Mouse (Mus musculus): ENCODE results near the gene 4930522H14Rik. TPM values are rescaled to one million over a fixed set of nuclear protein-coding genes. Genes with fewer than 3 reads are reported as not detected.
A peak's percentile ranks its signal among the peaks of the same experiment; 100 is the strongest.

Gene 4930522H14Rik
- polyA plus RNA-seq, 1 experiment: 26.3 TPM

DNA sequence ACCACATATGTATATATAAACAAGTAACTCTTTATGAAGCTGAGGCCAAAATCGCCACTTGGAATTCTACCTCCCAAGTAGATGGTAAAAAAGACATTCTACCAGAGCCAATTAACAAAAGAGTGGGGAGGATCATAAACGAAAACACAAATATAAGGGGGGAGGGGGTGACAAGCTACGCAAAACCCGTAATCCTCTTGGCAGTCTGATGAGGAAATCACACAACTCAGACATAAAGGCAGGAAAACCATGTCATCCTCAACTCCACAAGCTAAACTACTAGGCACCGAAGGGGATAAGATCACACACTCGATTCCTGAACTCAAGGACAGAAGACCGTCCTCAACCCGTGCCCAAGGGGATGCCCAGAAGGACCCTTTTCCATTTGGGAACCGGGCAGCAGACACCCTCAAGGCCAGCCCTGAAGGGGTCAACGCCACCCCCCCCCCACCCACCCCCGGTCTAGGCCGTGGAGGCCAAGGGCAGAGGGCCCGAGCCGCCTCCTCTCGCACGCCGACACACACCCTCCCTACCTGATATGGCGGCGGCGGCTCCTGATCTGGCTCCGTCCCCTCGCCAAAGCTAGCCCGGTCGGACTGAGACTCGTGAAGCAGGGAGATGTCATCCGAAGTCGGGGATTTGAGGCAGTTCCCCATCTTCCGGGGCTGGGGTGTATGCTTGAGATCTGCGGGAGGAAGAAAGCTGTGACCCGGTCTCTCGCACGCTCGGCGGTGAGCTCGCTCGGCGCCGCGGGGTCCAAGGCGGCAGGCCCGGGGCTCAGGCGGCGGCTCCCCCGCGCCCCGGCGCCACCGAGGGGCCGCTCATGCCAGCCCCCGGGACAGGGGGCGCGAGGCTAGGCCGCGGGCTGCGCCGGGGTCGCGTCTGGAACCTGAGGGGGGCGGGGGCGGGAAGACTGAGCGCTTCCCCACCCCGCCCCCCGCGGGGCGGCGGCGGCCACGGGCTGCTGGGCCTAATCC is 55.2 kb downstream of the 4930522H14Rik start:
- Histone ChIP-seq H3K36me3 (ENCODE audit: control insufficient read depth, insufficient read depth, low read length) (no peaks in the 10 kb centered on the region), H3K4me1 (ENCODE audit: control insufficient read depth, insufficient read depth, low read length) (peaks cover 3% of the 10 kb centered on the region; the same call in 1 of the 2 replicates), H3K4me3 (ENCODE audit: control insufficient read depth, low read depth, low read length) (peak overlapping the region; percentile 100), H3K27me3 (ENCODE audit: control insufficient read depth, insufficient read depth, low read length) (no peaks in the 10 kb centered on the region), H3K27ac (ENCODE audit: control insufficient read depth, insufficient read depth, low read depth, low read length) (peak overlapping the region; percentile 88)
- TF ChIP-seq CTCF (IDR thresholded peaks at IDR 0.05; ENCODE audit: control insufficient read depth, insufficient read depth, insufficient replicate concordance, low read depth, low read length): no peak
- TF ChIP-seq POLR2A (IDR thresholded peaks at IDR 0.05; ENCODE audit: control insufficient read depth, low read depth, low read length): 0 out of 2 replicates have a peak, but pooled peaks have one; percentile 11

DNA sequence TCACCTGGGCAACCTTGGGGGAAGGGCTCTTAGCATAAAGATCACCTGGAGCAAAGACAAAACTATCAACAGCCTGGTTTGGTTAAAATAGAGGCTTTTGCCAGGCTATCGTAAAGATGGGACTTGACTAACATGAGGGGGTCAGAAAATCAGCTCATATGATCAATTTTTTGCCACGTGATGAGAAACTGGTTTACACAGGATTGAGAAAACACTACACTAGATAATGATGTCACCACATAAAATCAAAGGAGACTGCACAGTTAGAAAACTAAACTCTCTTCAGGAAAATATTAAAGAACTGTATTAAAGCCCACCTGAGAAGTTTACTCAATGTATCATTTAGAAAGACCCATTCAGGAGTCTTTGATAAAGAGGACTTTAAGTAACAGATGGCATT is 56.0 kb downstream of the 4930522H14Rik start:
- Histone ChIP-seq H3K27me3 (ENCODE audit: control insufficient read depth, insufficient read depth, low read length) (no peaks in the 10 kb centered on the region), H3K36me3 (ENCODE audit: control insufficient read depth, insufficient read depth, low read length) (no peaks in the 10 kb centered on the region), H3K4me3 (ENCODE audit: control insufficient read depth, low read depth, low read length) (peak overlapping the region; percentile 27; the same call in 1 of the 2 replicates), H3K4me1 (ENCODE audit: control insufficient read depth, insufficient read depth, low read length) (peaks cover 3% of the 10 kb centered on the region; the same call in 1 of the 2 replicates), H3K27ac (ENCODE audit: control insufficient read depth, insufficient read depth, low read depth, low read length) (no peak overlapping the region)
- TF ChIP-seq POLR2A (IDR thresholded peaks at IDR 0.05; ENCODE audit: control insufficient read depth, low read depth, low read length): no peak
- TF ChIP-seq CTCF (IDR thresholded peaks at IDR 0.05; ENCODE audit: control insufficient read depth, insufficient read depth, insufficient replicate concordance, low read depth, low read length): no peak

DNA sequence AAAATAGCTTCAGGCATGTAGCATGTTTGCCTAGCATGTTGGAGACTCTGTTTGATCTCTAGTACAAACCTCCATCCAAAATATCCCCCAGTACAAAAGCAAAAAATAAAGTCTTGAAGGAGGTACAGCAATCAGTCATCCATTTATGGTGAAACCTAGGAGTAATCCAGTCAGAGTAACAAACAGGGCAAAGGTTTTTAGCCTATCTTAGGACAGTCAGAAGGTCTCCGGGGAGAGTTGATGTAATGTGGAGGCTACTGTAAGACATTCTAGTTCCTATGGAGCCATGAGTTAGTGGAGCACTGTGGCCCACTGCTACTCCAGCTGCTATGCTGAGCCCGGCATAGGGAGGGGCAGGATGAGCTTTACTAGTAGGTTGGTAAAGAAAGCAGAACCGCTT is 58.5 kb downstream of the 4930522H14Rik start:
- no peaks in the 10 kb centered on the region for H3K36me3 ChIP-seq (ENCODE audit: control insufficient read depth, insufficient read depth, low read length)
- peaks cover 3% of the 10 kb centered on the region; the same call in 1 of the 2 replicates for H3K4me1 ChIP-seq (ENCODE audit: control insufficient read depth, insufficient read depth, low read length)
- H3K4me3 ChIP-seq (ENCODE audit: control insufficient read depth, low read depth, low read length): no peak overlapping the region
- H3K27ac ChIP-seq (ENCODE audit: control insufficient read depth, insufficient read depth, low read depth, low read length): no peak overlapping the region
- TF ChIP-seq POLR2A (IDR thresholded peaks at IDR 0.05; ENCODE audit: control insufficient read depth, low read depth, low read length): no peak
- TF ChIP-seq CTCF (IDR thresholded peaks at IDR 0.05; ENCODE audit: control insufficient read depth, insufficient read depth, insufficient replicate concordance, low read depth, low read length): no peak
- H3K27me3 ChIP-seq (ENCODE audit: control insufficient read depth, insufficient read depth, low read length): no peaks in the 10 kb centered on the region

DNA sequence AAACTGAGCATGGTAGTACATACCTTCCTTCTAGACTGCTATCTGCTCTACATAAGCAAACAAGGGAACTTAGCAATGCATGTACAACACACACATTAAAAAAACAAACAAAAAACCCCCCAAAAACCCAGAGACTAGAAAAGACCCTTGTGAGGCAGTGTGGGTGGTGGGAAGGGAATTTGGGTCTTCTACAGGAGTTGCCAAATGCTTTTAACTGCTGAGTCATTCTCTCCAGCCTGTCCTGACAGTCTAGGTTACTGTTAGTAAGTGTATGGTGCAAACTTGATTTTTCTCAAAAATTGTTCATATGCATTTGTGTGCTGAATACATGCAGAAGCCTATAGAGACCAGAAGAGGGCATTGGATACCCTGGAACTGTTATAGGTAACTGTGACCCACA is 59.5 kb downstream of the 4930522H14Rik start:
- no peak overlapping the region for H3K4me3 ChIP-seq (ENCODE audit: control insufficient read depth, low read depth, low read length)
- peaks cover 3% of the 10 kb centered on the region; the same call in 1 of the 2 replicates for H3K4me1 ChIP-seq (ENCODE audit: control insufficient read depth, insufficient read depth, low read length)
- no peaks in the 10 kb centered on the region for H3K36me3 ChIP-seq (ENCODE audit: control insufficient read depth, insufficient read depth, low read length)
- no peaks in the 10 kb centered on the region for H3K27me3 ChIP-seq (ENCODE audit: control insufficient read depth, insufficient read depth, low read length)
- no peak for TF ChIP-seq CTCF (IDR thresholded peaks at IDR 0.05; ENCODE audit: control insufficient read depth, insufficient read depth, insufficient replicate concordance, low read depth, low read length)
- no peak for TF ChIP-seq POLR2A (IDR thresholded peaks at IDR 0.05; ENCODE audit: control insufficient read depth, low read depth, low read length)
- no peak overlapping the region for H3K27ac ChIP-seq (ENCODE audit: control insufficient read depth, insufficient read depth, low read depth, low read length)

DNA sequence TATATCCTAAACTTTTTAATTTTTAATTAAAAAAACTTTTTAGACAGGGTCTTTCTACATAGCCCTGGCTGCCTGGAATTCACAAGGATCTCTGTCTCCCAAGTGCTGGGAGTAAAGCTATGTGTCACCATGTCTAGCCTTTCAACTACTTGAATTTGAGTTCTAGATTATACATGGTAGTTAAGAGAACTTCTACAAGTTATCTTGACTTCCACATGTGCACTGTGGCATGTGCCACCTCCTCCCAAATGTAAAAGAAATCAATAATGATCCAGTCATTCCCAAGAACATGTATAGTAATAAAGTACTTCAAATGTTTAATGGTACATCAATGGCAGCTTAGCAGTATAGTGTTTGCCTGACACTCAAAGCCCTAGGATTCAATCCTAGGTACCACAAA is 63.4 kb downstream of the 4930522H14Rik start:
- Histone ChIP-seq H3K36me3 (ENCODE audit: control insufficient read depth, insufficient read depth, low read length) (no peaks in the 10 kb centered on the region), H3K27me3 (ENCODE audit: control insufficient read depth, insufficient read depth, low read length) (no peaks in the 10 kb centered on the region), H3K27ac (ENCODE audit: control insufficient read depth, insufficient read depth, low read depth, low read length) (no peak overlapping the region), H3K4me3 (ENCODE audit: control insufficient read depth, low read depth, low read length) (no peak overlapping the region), H3K4me1 (ENCODE audit: control insufficient read depth, insufficient read depth, low read length) (no peaks in the 10 kb centered on the region)
- no peak for TF ChIP-seq POLR2A (IDR thresholded peaks at IDR 0.05; ENCODE audit: control insufficient read depth, low read depth, low read length)
- TF ChIP-seq CTCF (IDR thresholded peaks at IDR 0.05; ENCODE audit: control insufficient read depth, insufficient read depth, insufficient replicate concordance, low read depth, low read length): no peak

DNA sequence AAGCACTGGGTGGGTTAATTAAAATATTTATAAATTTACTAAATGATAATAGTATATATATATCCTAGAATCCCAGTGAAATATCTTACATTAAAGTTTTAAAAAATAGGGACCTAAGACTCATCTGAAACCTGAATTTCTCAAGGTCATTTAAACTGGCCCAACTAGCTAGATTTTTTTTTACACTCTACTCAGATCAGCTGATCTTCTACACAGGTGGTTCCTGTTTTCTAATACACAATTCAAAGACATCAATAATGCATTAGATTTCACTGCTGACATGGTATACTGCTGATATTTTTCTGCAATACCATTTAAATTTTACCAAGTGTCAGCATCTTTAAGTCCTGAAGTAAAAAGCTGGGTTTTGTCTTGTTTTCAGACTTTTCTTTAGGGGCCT is 67.2 kb downstream of the 4930522H14Rik start:
- H3K4me3 ChIP-seq (ENCODE audit: control insufficient read depth, low read depth, low read length): no peak overlapping the region
- H3K27me3 ChIP-seq (ENCODE audit: control insufficient read depth, insufficient read depth, low read length): no peaks in the 10 kb centered on the region
- no peak for TF ChIP-seq CTCF (IDR thresholded peaks at IDR 0.05; ENCODE audit: control insufficient read depth, insufficient read depth, insufficient replicate concordance, low read depth, low read length)
- no peak for TF ChIP-seq POLR2A (IDR thresholded peaks at IDR 0.05; ENCODE audit: control insufficient read depth, low read depth, low read length)
- H3K4me1 ChIP-seq (ENCODE audit: control insufficient read depth, insufficient read depth, low read length): no peaks in the 10 kb centered on the region
- no peak overlapping the region for H3K27ac ChIP-seq (ENCODE audit: control insufficient read depth, insufficient read depth, low read depth, low read length)
- H3K36me3 ChIP-seq (ENCODE audit: control insufficient read depth, insufficient read depth, low read length): no peaks in the 10 kb centered on the region

DNA sequence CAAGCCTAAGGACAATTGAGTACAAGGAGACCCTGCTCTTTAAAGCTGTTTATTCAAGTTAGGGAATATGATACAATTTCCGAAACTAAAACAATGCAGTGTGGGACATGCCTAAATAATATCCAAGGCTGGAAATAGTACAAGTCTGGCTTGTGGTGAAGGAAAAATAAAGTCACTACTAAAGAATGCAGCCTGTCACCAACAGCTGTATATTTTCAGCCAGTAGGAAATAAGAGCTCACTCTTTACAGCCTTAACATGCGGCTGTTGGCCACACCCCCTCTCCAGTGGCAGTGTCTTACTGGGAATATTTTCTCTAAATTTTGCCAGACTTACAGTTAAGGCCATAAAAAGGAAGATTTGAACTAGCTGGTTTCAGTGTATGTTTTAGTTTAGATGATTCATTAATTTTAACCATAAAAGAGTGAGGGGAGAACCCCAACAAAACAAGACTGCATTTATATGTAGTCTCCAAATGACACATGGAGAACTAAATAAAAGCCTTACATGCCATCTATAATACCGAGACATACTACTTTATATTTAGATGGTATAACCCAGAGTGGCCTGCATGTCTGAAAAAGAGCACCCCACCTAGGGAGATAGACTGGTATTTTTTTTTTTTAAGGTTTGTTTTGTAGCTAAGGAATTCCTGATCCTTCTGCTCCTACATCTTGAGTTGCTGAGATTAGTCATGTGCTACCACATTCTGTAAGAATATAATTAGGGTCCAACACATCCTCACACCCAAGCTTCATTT is 70.5 kb downstream of the 4930522H14Rik start:
- H3K36me3 ChIP-seq (ENCODE audit: control insufficient read depth, insufficient read depth, low read length): no peaks in the 10 kb centered on the region
- no peaks in the 10 kb centered on the region for H3K4me1 ChIP-seq (ENCODE audit: control insufficient read depth, insufficient read depth, low read length)
- H3K27me3 ChIP-seq (ENCODE audit: control insufficient read depth, insufficient read depth, low read length): no peaks in the 10 kb centered on the region
- no peak overlapping the region for H3K27ac ChIP-seq (ENCODE audit: control insufficient read depth, insufficient read depth, low read depth, low read length)
- TF ChIP-seq CTCF (IDR thresholded peaks at IDR 0.05; ENCODE audit: control insufficient read depth, insufficient read depth, insufficient replicate concordance, low read depth, low read length) (no peak), POLR2A (IDR thresholded peaks at IDR 0.05; ENCODE audit: control insufficient read depth, low read depth, low read length) (no peak)
- H3K4me3 ChIP-seq (ENCODE audit: control insufficient read depth, low read depth, low read length): no peak overlapping the region
